Mouse (Mus musculus): Measurements from ENCODE around the gene Mtg1. TPM values are rescaled to one million over a fixed set of nuclear protein-coding genes. Genes with fewer than 3 reads are reported as not detected.
A peak's percentile ranks its signal among the peaks of the same experiment; 100 is the strongest.

The Mtg1 gene
- polyA plus RNA-seq, 1 experiment: 33.9 TPM

GRCm38 (mm10) chr7:140135106-140135770, 2.1 kb upstream of the Mtg1 start:
- no peak for DNase-seq (ENCODE audit: low read depth)
- no peak for TF ChIP-seq CTCF (IDR thresholded peaks at IDR 0.05; ENCODE audit: borderline replicate concordance, extremely low read depth, insufficient read depth, insufficient read length)
- TF ChIP-seq POLR2A (IDR thresholded peaks at IDR 0.05; ENCODE audit: borderline replicate concordance, extremely low read depth, insufficient read depth, insufficient read length, poor library complexity, severe bottlenecking): no peak

DNA sequence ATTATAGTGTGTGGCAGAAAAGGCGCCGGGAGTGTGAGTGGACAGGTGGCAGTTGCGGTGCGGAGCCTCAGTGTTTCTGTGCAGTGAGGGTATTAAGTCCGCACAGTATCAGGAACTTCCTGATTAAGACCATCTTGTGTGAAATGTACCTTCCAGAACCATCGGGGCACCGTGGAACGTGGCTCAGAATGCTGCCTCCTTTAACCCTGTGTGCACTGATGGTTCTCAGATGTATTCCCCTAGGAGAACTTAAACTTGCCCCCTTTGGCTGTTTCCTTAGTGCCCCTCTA, 602 bp downstream of the Mtg1 start:
- no peak for DNase-seq (ENCODE audit: low read depth)
- no peak for TF ChIP-seq CTCF (IDR thresholded peaks at IDR 0.05; ENCODE audit: borderline replicate concordance, extremely low read depth, insufficient read depth, insufficient read length)
- TF ChIP-seq POLR2A (IDR thresholded peaks at IDR 0.05; ENCODE audit: borderline replicate concordance, extremely low read depth, insufficient read depth, insufficient read length, poor library complexity, severe bottlenecking): no peak

DNA sequence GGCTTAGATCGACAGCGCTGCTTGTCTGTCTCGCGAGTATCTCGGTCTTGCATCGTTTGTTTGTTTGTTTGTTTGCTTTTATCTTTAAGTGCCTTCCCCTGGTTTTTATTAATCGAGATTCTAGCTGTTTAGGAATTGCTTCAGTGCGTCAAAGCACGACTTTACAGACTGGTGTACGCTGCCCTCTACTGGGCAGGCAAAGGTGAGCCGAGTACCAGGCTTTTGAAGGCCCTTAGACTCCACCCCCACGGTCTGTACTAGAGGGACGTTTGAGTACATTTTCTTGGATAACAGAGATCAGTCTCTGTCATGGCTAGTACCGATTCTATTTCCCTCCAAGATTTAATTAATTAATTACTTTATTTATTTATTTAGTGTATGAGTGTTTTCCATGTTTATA, 4.0 kb downstream of the Mtg1 start:
- TF ChIP-seq CTCF (IDR thresholded peaks at IDR 0.05; ENCODE audit: borderline replicate concordance, extremely low read depth, insufficient read depth, insufficient read length): peak; percentile 79
- TF ChIP-seq POLR2A (IDR thresholded peaks at IDR 0.05; ENCODE audit: borderline replicate concordance, extremely low read depth, insufficient read depth, insufficient read length, poor library complexity, severe bottlenecking): no peak
- peak; percentile 80 for DNase-seq (ENCODE audit: low read depth)

DNA sequence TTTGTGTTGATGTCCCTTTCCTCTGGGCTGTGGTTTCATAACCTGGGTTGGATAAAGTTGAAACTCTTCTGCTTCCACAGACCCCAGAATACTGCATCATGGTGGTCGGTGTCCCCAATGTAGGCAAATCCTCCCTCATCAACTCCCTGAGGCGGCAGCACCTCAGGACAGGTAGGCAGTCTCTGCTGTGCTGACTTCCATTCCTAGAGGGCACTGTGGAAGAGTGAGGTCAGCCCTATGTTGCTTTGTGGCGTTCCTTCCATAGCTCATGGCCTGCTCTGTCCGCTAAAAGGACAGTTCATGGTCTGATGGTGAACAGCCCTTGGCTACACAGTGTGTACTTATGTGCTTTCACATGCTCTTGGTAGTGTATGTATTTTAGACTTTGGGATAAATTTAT, 7.2 kb downstream of the Mtg1 start:
- TF ChIP-seq CTCF (IDR thresholded peaks at IDR 0.05; ENCODE audit: borderline replicate concordance, extremely low read depth, insufficient read depth, insufficient read length): no peak
- no peak for TF ChIP-seq POLR2A (IDR thresholded peaks at IDR 0.05; ENCODE audit: borderline replicate concordance, extremely low read depth, insufficient read depth, insufficient read length, poor library complexity, severe bottlenecking)

GRCm38 (mm10) chr7:140153383-140153782, 16.0 kb downstream of the Mtg1 start:
- peak; percentile 47 for DNase-seq (ENCODE audit: low read depth)
- TF ChIP-seq CTCF (IDR thresholded peaks at IDR 0.05; ENCODE audit: borderline replicate concordance, extremely low read depth, insufficient read depth, insufficient read length) (no peak), POLR2A (IDR thresholded peaks at IDR 0.05; ENCODE audit: borderline replicate concordance, extremely low read depth, insufficient read depth, insufficient read length, poor library complexity, severe bottlenecking) (no peak)

More for the DNA sequence above, 7.2 kb downstream of the Mtg1 start:
- DNase-seq (ENCODE audit: low read depth): no peak

DNA sequence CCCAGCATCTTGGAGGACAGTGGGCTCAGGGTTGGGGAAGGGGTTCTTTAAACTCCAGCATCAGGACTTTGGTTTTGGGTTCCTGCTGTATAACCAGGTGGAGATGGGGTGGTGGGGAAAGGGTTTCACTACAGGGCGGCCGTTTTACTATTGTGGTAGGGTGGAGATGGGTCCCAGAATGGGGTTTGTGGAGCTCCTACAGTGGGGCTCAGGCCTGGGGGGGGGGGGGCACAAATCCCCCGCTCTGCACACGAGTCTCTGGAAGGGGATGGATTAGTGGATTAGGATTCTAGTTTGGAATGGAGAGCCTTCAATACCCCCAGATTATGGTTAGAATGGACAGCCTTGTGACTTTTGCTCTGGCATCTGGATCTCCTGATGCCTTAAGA, 16.5 kb downstream of the Mtg1 start:
- TF ChIP-seq POLR2A (IDR thresholded peaks at IDR 0.05; ENCODE audit: borderline replicate concordance, extremely low read depth, insufficient read depth, insufficient read length, poor library complexity, severe bottlenecking) (no peak), CTCF (IDR thresholded peaks at IDR 0.05; ENCODE audit: borderline replicate concordance, extremely low read depth, insufficient read depth, insufficient read length) (no peak)
- DNase-seq (ENCODE audit: low read depth): no peak

DNA sequence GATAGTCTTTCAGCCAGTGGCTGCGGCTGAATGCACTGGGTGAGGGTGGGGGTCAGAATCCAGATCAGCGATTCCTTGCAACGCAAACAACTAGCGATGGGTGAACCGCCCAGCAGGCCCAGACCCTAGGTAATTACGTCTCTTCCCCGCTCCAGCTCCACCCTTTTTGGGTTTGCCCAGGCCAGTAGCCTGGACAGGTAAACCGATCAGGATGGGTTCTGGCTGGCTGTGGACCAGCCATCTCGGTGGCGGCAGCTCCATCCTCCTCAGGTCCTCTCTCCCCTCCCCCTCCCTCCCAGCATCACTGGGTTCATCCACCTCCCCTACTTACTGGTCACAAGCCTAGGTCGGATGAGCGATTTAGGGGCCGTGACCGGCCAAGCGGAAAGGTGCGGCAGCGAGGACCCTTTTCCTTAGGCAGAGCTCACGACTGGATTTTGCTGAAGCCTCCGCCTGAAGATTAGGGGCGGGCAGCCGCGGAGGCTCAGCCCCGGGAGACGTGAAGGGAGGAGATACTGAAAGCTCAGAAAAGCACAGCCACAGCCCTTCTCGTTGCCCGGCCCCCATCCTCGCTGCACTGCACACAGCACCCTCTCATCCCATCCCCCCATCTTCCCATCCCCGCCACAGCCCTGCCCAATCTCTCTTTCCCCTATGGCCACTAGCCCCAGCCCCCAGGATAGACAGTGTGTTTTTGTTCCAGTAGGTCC, 17.0 kb downstream of the Mtg1 start, which contains the start of gene Sprn:
Gene Sprn, minus strand, starts transcription at position 660 of the 710 bp plus-strand sequence.
- TF ChIP-seq CTCF (IDR thresholded peaks at IDR 0.05; ENCODE audit: borderline replicate concordance, extremely low read depth, insufficient read depth, insufficient read length) (no peak), POLR2A (IDR thresholded peaks at IDR 0.05; ENCODE audit: borderline replicate concordance, extremely low read depth, insufficient read depth, insufficient read length, poor library complexity, severe bottlenecking) (0 out of 2 replicates have a peak, but pooled peaks have one; percentile 7)
- DNase-seq (ENCODE audit: low read depth): peak; percentile 68

DNA sequence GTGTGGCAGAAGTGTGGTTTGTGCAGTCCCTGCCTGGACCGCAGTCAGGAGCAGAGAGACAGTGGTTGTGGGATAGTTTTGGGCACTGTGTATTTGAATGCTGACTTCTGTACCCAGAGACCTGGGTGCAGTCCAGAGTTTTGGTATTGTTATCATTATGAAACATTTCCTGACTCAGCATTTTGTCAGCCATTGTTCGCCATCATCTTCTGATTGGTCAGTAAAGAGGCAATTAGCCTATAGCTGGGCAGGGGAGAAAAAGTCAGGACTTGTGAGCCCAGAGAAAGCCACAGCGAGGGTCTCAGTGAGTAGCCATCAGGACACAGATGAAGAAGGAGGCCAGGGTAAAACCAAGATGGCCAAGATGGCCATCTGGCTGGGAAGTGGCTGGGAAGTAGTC, 23.0 kb downstream of the Mtg1 start:
- TF ChIP-seq POLR2A (IDR thresholded peaks at IDR 0.05; ENCODE audit: borderline replicate concordance, extremely low read depth, insufficient read depth, insufficient read length, poor library complexity, severe bottlenecking) (no peak), CTCF (IDR thresholded peaks at IDR 0.05; ENCODE audit: borderline replicate concordance, extremely low read depth, insufficient read depth, insufficient read length) (no peak)
- no peak for DNase-seq (ENCODE audit: low read depth)

DNA sequence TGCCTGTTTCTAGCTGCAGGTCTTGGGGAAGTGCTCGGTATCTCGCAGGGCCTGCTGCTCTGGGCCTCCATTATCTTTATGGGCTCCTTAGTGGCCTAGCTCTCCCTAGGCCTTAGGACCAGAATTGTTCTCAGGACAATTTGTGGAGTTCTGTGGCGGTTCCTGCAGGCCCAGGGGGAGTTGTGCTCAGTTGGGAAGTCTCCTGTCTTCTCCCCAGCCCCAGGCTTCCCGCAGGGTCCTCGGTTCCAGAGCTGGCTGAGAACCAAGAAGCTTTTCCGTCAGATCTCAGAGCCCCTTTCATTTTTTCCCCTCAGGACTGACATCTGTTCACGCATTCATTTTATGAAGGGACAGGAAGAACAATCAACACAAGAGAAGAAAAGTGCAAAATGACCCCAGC, 27.3 kb downstream of the Mtg1 start, which contains the start of gene Olfr522:
Gene Olfr522, minus strand, starts transcription at position 101 of the 400 bp plus-strand sequence.
- TF ChIP-seq CTCF (IDR thresholded peaks at IDR 0.05; ENCODE audit: borderline replicate concordance, extremely low read depth, insufficient read depth, insufficient read length) (no peak), POLR2A (IDR thresholded peaks at IDR 0.05; ENCODE audit: borderline replicate concordance, extremely low read depth, insufficient read depth, insufficient read length, poor library complexity, severe bottlenecking) (no peak)
- DNase-seq (ENCODE audit: low read depth): no peak

GRCm38 (mm10) chr7:140167950-140168349, 30.6 kb downstream of the Mtg1 start:
- no peak for DNase-seq (ENCODE audit: low read depth)
- TF ChIP-seq POLR2A (IDR thresholded peaks at IDR 0.05; ENCODE audit: borderline replicate concordance, extremely low read depth, insufficient read depth, insufficient read length, poor library complexity, severe bottlenecking): no peak
- no peak for TF ChIP-seq CTCF (IDR thresholded peaks at IDR 0.05; ENCODE audit: borderline replicate concordance, extremely low read depth, insufficient read depth, insufficient read length)

- no peak for TF ChIP-seq CTCF (IDR thresholded peaks at IDR 0.05; ENCODE audit: borderline replicate concordance, extremely low read depth, insufficient read depth, insufficient read length)
- no peak for TF ChIP-seq POLR2A (IDR thresholded peaks at IDR 0.05; ENCODE audit: borderline replicate concordance, extremely low read depth, insufficient read depth, insufficient read length, poor library complexity, severe bottlenecking)
- no peak for DNase-seq (ENCODE audit: low read depth)
These were observed 32.0 kb downstream of the Mtg1 start for GRCm38 (mm10) chr7:140169386-140169785.

DNA sequence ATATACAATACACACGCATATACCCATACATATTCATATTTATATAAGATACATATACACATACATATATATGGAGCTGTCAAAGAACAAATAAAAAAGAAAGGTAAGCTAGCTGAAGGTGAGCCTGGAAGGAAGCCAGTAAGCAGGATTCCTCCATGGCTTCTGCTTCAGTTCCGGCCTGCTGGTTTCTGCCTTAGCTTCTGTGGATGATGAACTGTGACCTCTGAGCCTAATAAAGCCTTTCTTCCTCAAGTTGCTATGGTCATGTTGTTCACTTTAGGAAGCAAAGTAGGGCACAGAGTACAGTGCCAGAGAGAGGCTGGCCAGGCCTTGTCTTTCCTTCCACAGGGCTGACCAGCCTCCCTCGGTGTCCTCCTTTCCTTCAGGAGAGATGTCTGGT, 33.5 kb downstream of the Mtg1 start:
- no peak for DNase-seq (ENCODE audit: low read depth)
- TF ChIP-seq CTCF (IDR thresholded peaks at IDR 0.05; ENCODE audit: borderline replicate concordance, extremely low read depth, insufficient read depth, insufficient read length) (no peak), POLR2A (IDR thresholded peaks at IDR 0.05; ENCODE audit: borderline replicate concordance, extremely low read depth, insufficient read depth, insufficient read length, poor library complexity, severe bottlenecking) (no peak)
